Mouse (Mus musculus): Measurements from ENCODE around the gene Abi3. TPM values are rescaled to one million over a fixed set of nuclear protein-coding genes. Genes with fewer than 3 reads are reported as not detected.

Gene Abi3
- polyA plus RNA-seq, 1 experiment from 2014 or later = 2.4 TPM

- H3K4me2 ChIP-seq = no peak overlapping the region
- WGBS = 82% methylated on average over 6 of the region's 6 CpGs
- H3K4me3 ChIP-seq (replicated peaks) = no peak overlapping the region
- ATAC-seq (ENCODE audit: low FRiP score) = no peak
- peaks cover 72% of the 10 kb centered on the region for H3K27me3 ChIP-seq
- H3K9ac ChIP-seq = no peak overlapping the region
- H3K36me3 ChIP-seq (replicated peaks) = no peaks in the 10 kb centered on the region
- peaks cover 19% of the 10 kb centered on the region for H3K4me1 ChIP-seq
- no peaks in the 10 kb centered on the region for H3K9me3 ChIP-seq
- H3K27ac ChIP-seq = no peak overlapping the region
Observed at GRCm38 (mm10) chr11:95836433-95836832, 5.8 kb downstream of the Abi3 start.

GRCm38 (mm10) chr11:95835832-95836231, 6.4 kb downstream of the Abi3 start:
- no peak for ATAC-seq (ENCODE audit: low FRiP score)
- no peak overlapping the region for H3K27ac ChIP-seq
- peaks cover 77% of the 10 kb centered on the region for H3K27me3 ChIP-seq
- H3K36me3 ChIP-seq (replicated peaks) = no peaks in the 10 kb centered on the region
- no peaks in the 10 kb centered on the region for H3K9me3 ChIP-seq
- no peak overlapping the region for H3K4me2 ChIP-seq
- no peak overlapping the region for H3K9ac ChIP-seq
- H3K4me3 ChIP-seq (replicated peaks) = no peak overlapping the region
- 54% methylated on average over 6 of the region's 6 CpGs for WGBS
- H3K4me1 ChIP-seq = peaks cover 25% of the 10 kb centered on the region

GRCm38 (mm10) chr11:95834742-95835710, 7.2 kb downstream of the Abi3 start:
- peaks cover 33% of the 10 kb centered on the region for H3K4me1 ChIP-seq
- no peak overlapping the region for H3K27ac ChIP-seq
- H3K4me2 ChIP-seq = peak overlapping the region; percentile 11; the same call in 1 of the 2 replicates
- no peak for ATAC-seq (ENCODE audit: low FRiP score)
- H3K27me3 ChIP-seq = peaks cover 85% of the 10 kb centered on the region
- no peaks in the 10 kb centered on the region for H3K36me3 ChIP-seq (replicated peaks)
- H3K9ac ChIP-seq = no peak overlapping the region
- 23% methylated on average over 15 of the region's 15 CpGs for WGBS
- H3K9me3 ChIP-seq = no peaks in the 10 kb centered on the region
- no peak overlapping the region for H3K4me3 ChIP-seq (replicated peaks)

- H3K27ac ChIP-seq = no peak overlapping the region; the same call in 1 of the 2 replicates
- ATAC-seq (ENCODE audit: low FRiP score) = no peak
- H3K4me1 ChIP-seq = peaks cover 35% of the 10 kb centered on the region
- 0 out of 2 replicates have a peak overlapping the region, but pooled peaks have one; percentile 5 for H3K4me3 ChIP-seq (replicated peaks)
- H3K27me3 ChIP-seq = peaks cover 93% of the 10 kb centered on the region
- no peak overlapping the region for H3K9ac ChIP-seq
- no peaks in the 10 kb centered on the region for H3K36me3 ChIP-seq (replicated peaks)
- no peaks in the 10 kb centered on the region for H3K9me3 ChIP-seq
- WGBS = 5% methylated on average over 22 of the region's 22 CpGs
- peak overlapping the region; percentile 11 for H3K4me2 ChIP-seq
Observed at GRCm38 (mm10) chr11:95834143-95834667, 8.1 kb downstream of the Abi3 start.

- Histone ChIP-seq H3K27me3 (peaks cover 98% of the 10 kb centered on the region), H3K4me2 (peak overlapping the region; percentile 11; the same call in 1 of the 2 replicates), H3K36me3 (replicated peaks) (no peaks in the 10 kb centered on the region), H3K4me3 (replicated peaks) (0 out of 2 replicates have a peak overlapping the region, but pooled peaks have one; percentile 5), H3K4me1 (peaks cover 35% of the 10 kb centered on the region), H3K9ac (no peak overlapping the region), H3K9me3 (no peaks in the 10 kb centered on the region), H3K27ac (no peak overlapping the region; the same call in 1 of the 2 replicates)
- WGBS = 4% methylated on average over 18 of the region's 18 CpGs
- ATAC-seq (ENCODE audit: low FRiP score) = no peak
Observed at GRCm38 (mm10) chr11:95833631-95834142, 8.6 kb downstream of the Abi3 start.

- Histone ChIP-seq H3K27me3 (peaks cover 99% of the 10 kb centered on the region), H3K9ac (no peak overlapping the region), H3K27ac (no peak overlapping the region), H3K9me3 (no peaks in the 10 kb centered on the region), H3K36me3 (replicated peaks) (no peaks in the 10 kb centered on the region), H3K4me3 (replicated peaks) (no peak overlapping the region), H3K4me1 (peaks cover 35% of the 10 kb centered on the region), H3K4me2 (no peak overlapping the region)
- 16% methylated on average over 8 of the region's 8 CpGs for WGBS
- no peak for ATAC-seq (ENCODE audit: low FRiP score)
Observed at GRCm38 (mm10) chr11:95833006-95833570, 9.2 kb downstream of the Abi3 start.

- Histone ChIP-seq H3K27ac (no peak overlapping the region), H3K4me3 (replicated peaks) (no peak overlapping the region), H3K9ac (no peak overlapping the region), H3K9me3 (no peaks in the 10 kb centered on the region), H3K36me3 (replicated peaks) (no peaks in the 10 kb centered on the region), H3K27me3 (peaks cover 99% of the 10 kb centered on the region), H3K4me1 (peaks cover 35% of the 10 kb centered on the region), H3K4me2 (no peak overlapping the region)
- no peak for ATAC-seq (ENCODE audit: low FRiP score)
- WGBS = 25% methylated on average over 18 of the region's 18 CpGs
Observed at GRCm38 (mm10) chr11:95832129-95833005, 9.9 kb downstream of the Abi3 start.

- H3K9me3 ChIP-seq = no peaks in the 10 kb centered on the region
- H3K36me3 ChIP-seq (replicated peaks) = no peaks in the 10 kb centered on the region
- no peak for ATAC-seq (ENCODE audit: low FRiP score)
- no peak overlapping the region for H3K4me3 ChIP-seq (replicated peaks)
- no peak overlapping the region for H3K9ac ChIP-seq
- H3K27me3 ChIP-seq = peaks cover 99% of the 10 kb centered on the region
- 3% methylated on average over 14 of the region's 15 CpGs for whole genome bisulfite sequencing
- H3K4me1 ChIP-seq = peaks cover 35% of the 10 kb centered on the region
- no peak overlapping the region for H3K27ac ChIP-seq
- H3K4me2 ChIP-seq = no peak overlapping the region; the same call in 1 of the 2 replicates
Observed at GRCm38 (mm10) chr11:95831641-95832040, 10.6 kb downstream of the Abi3 start.

GRCm38 (mm10) chr11:95831276-95831619, 11.0 kb downstream of the Abi3 start:
- H3K4me2 ChIP-seq = peak overlapping the region; percentile 41
- peak overlapping the region; percentile 30 for H3K4me3 ChIP-seq (replicated peaks)
- WGBS = 5% methylated on average over 10 of the region's 10 CpGs
- no peak overlapping the region for H3K9ac ChIP-seq
- H3K4me1 ChIP-seq = peaks cover 35% of the 10 kb centered on the region
- peaks cover 99% of the 10 kb centered on the region for H3K27me3 ChIP-seq
- no peak overlapping the region for H3K27ac ChIP-seq
- ATAC-seq (ENCODE audit: low FRiP score) = no peak
- no peaks in the 10 kb centered on the region for H3K36me3 ChIP-seq (replicated peaks)
- H3K9me3 ChIP-seq = no peaks in the 10 kb centered on the region

- peak overlapping the region; percentile 41 for H3K4me2 ChIP-seq
- ATAC-seq (ENCODE audit: low FRiP score) = no peak
- 2% methylated on average over 80 of the region's 80 CpGs for WGBS
- no peak overlapping the region for H3K9ac ChIP-seq
- no peaks in the 10 kb centered on the region for H3K9me3 ChIP-seq
- peaks cover 35% of the 10 kb centered on the region for H3K4me1 ChIP-seq
- H3K4me3 ChIP-seq (replicated peaks) = peak overlapping the region; percentile 30
- no peaks in the 10 kb centered on the region for H3K36me3 ChIP-seq (replicated peaks)
- peaks cover 99% of the 10 kb centered on the region for H3K27me3 ChIP-seq
- H3K27ac ChIP-seq = no peak overlapping the region
Observed at GRCm38 (mm10) chr11:95830411-95831275, 11.6 kb downstream of the Abi3 start.

- Histone ChIP-seq H3K9ac (no peak overlapping the region), H3K27ac (no peak overlapping the region), H3K36me3 (replicated peaks) (no peaks in the 10 kb centered on the region), H3K9me3 (no peaks in the 10 kb centered on the region), H3K4me1 (peaks cover 42% of the 10 kb centered on the region), H3K27me3 (peaks cover 99% of the 10 kb centered on the region), H3K4me3 (replicated peaks) (no peak overlapping the region), H3K4me2 (no peak overlapping the region)
- no peak for ATAC-seq (ENCODE audit: low FRiP score)
- WGBS = 29% methylated on average over 4 of the region's 4 CpGs
Observed at GRCm38 (mm10) chr11:95829526-95830050, 12.7 kb downstream of the Abi3 start.
